Mouse (Mus musculus) gastrocnemius, adult 8-10 months (tissue): ENCODE results near the gene Tead1. TPM values are rescaled to one million over a fixed set of nuclear protein-coding genes. Genes with fewer than 3 reads are reported as not detected.

ENCODE experiments used
- DNase-seq, 2 experiments: peaks; one replicate each; pipeline ENCODE4 v3.0.0; 2022; ENCODE audit warnings: low spot score in 2 of 2
- total RNA-seq, 4 experiments: library from RNA; stranded (reverse); gene quantifications; 2 replicates each; pipeline ENCODE4 v1.2.4; 2022

Gene Tead1
- total RNA-seq, 4 experiments from 2014 or later: 165 to 271 (median 210) TPM

- no peak for DNase-seq
These were observed 173.2 kb downstream of the Tead1 start for GRCm38 (mm10) chr7:112852149-112852839.

GRCm38 (mm10) chr7:112853857-112854256, 174.7 kb downstream of the Tead1 start:
- DNase-seq: no peak

- DNase-seq: no peak
These were observed 175.4 kb downstream of the Tead1 start for GRCm38 (mm10) chr7:112854516-112854915.

GRCm38 (mm10) chr7:112855419-112855818, 176.3 kb downstream of the Tead1 start:
- no peak for DNase-seq

- DNase-seq: peak in 1 of 2 experiments; percentile 41
These were observed 177.0 kb downstream of the Tead1 start for GRCm38 (mm10) chr7:112856121-112856571.

- no peak for DNase-seq
These were observed 177.5 kb downstream of the Tead1 start for GRCm38 (mm10) chr7:112856583-112856982.

- no peak for DNase-seq
These were observed 180.8 kb downstream of the Tead1 start for GRCm38 (mm10) chr7:112859887-112860286.

GRCm38 (mm10) chr7:112862086-112862485, 183.0 kb downstream of the Tead1 start:
- DNase-seq: no peak

- DNase-seq: no peak
These were observed 185.1 kb downstream of the Tead1 start for GRCm38 (mm10) chr7:112864188-112864587.

- DNase-seq: peak; percentile 62 to 66
These were observed 186.6 kb downstream of the Tead1 start for GRCm38 (mm10) chr7:112865739-112866138.

GRCm38 (mm10) chr7:112868551-112869465, 189.7 kb downstream of the Tead1 start:
- no peak for DNase-seq

- no peak for DNase-seq
These were observed 192.6 kb downstream of the Tead1 start for GRCm38 (mm10) chr7:112871752-112872151.

- DNase-seq: peak; percentile 54 to 69
These were observed 193.5 kb downstream of the Tead1 start for GRCm38 (mm10) chr7:112872435-112873196.

- DNase-seq: no peak
These were observed 197.0 kb downstream of the Tead1 start for GRCm38 (mm10) chr7:112876128-112876527.

GRCm38 (mm10) chr7:112883791-112884274, 204.7 kb downstream of the Tead1 start:
- DNase-seq: peak; percentile 31 to 77

GRCm38 (mm10) chr7:112885546-112885945, 206.4 kb downstream of the Tead1 start:
- DNase-seq: peak in 1 of 2 experiments; percentile 54

GRCm38 (mm10) chr7:112891883-112892282, 212.8 kb downstream of the Tead1 start:
- no peak for DNase-seq

- DNase-seq: no peak
These were observed 213.5 kb downstream of the Tead1 start for GRCm38 (mm10) chr7:112892595-112892994.

GRCm38 (mm10) chr7:112896363-112896762, 217.2 kb downstream of the Tead1 start:
- DNase-seq: no peak

GRCm38 (mm10) chr7:112901710-112902109, 222.6 kb downstream of the Tead1 start:
- DNase-seq: no peak

- DNase-seq: no peak
These were observed 227.7 kb downstream of the Tead1 start for GRCm38 (mm10) chr7:112906848-112907247.
